Mouse (Mus musculus): ENCODE measurements around the gene Rnf19b.

The Rnf19b gene

GRCm38 (mm10) chr4:129058207-129059092 is at the start of gene Rnf19b:
Rnf19b (plus strand) TSS chr4:129058271.
- peak; percentile 53 to 57 for DNase-seq

- DNase-seq = no peak
Observed at GRCm38 (mm10) chr4:129008672-129009071, 49.4 kb upstream of the Rnf19b start.

DNA sequence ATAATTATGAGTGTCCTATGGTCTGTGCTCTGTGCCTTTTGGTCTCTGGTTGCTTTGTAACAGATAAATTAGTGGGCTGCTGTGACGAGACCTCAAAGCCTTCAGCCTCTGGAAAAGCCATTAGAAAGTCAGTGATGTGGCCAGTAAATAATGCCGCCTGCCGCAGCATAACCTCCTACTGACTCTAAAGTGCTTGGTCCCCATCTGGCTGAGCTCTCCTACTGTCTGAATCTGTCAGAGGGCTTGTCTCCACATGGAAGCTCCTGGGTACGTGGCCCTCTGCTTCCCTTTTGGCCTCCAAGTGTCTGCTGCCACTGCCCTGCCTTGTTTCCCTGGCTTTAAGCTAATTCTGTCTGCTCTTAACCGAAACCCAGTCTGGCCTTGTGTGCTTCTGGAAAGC is 48.5 kb upstream of the Rnf19b start:
- no peak for DNase-seq

DNA sequence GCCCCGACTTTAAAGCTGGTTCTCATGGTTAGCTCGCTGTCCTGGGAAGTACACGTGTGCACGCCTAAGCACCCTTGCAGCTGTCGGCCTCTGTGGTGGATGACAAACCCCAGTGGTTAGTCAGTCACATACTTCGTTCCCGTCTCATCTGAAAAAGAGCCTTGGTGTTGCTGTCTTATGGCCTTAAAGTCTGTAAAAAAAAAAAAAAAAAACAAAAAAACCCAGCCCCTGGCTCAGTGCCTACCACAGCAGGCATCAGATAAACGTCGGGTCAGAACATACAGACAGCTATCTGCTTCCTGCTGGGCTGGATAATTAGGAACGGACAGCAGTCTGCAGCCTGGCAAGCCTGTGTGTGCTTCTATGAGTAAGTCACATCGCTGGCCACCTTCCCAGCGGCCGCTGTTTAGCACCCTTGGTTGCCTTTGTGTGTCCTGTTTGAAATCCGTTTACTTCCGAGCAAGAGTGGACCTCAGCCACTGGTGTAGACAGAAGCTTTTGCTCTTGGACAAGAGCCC is 46.4 kb upstream of the Rnf19b start:
- peak; percentile 49 to 53 for DNase-seq

- no peak for DNase-seq
Observed at GRCm38 (mm10) chr4:129013151-129013864, 44.8 kb upstream of the Rnf19b start.

- DNase-seq = no peak
Observed at GRCm38 (mm10) chr4:129016329-129016728, 41.7 kb upstream of the Rnf19b start.

GRCm38 (mm10) chr4:129017150-129017549 is 40.9 kb upstream of the Rnf19b start:
- DNase-seq = no peak

DNA sequence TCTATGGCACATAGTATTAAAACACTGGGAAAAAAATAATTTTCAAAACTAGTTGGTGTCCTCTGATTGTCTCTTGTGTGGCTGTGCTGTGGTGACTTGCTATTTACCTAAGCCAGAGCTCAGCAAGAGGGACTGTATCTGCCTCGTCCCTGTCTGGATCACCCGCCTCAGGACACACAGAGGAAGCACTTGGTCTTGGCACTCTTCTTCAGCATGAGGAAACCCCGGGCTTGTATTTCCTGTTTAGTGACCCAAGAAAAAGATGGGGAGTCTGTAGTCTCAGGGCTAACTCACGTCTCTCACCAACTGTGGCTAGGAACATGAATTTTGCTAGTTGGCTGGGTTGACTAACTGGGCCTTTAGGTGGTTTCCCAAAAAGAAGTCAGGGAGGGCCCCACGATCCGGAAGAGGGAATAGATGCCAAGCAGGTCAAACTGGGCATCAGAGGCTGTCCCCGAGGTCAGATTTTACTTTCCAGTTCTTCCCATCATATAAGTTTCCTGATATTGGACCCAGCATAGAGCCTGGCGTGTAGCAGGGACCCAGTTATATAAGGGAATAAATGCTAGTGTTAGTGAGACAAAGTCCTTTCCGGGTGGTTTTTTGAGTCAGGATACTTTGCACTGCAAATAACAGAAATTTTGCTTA is 39.2 kb upstream of the Rnf19b start:
- DNase-seq = no peak

DNA sequence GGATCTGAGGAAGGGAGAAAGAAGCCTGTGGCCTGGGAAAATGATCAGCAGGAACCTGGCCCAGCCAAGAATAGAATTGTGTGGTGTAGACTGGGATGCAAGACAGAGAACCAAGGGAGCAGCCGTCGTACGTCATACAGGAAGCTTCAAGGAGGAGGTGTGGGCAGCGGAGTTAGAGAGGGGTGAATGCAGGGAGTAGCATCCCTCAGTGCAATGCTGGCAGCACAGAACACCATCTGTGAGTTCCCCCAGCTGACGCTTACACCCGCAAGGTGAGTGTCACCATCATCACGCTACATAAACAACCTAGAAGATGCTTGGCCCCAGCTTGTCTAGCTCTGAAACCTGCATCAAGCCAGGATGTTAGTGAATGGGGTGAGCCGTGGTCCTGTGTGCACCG is 38.3 kb upstream of the Rnf19b start:
- peak; percentile 16 to 23 for DNase-seq

- peak; percentile 73 to 78 for DNase-seq
Observed at GRCm38 (mm10) chr4:129020454-129020853, 37.6 kb upstream of the Rnf19b start.

DNA sequence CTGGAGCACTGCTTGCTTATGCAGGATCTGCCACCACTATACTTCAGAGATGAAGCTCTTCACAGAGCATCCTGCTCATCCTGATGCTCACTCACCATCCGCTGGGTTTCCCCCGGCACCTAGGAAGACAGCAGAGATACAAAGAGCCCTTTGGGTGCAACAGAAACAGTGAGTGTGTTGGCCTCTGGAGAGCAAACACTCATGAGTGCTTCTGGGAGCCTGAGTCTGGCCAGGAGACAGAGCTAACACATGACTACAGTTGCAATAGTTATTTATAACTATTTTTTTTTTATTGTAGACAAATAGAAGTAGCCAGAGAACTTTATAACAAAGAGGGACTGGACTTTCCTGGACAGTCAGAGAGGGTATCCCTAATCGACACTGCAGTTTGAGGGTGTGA is 36.6 kb upstream of the Rnf19b start:
- no peak for DNase-seq

DNA sequence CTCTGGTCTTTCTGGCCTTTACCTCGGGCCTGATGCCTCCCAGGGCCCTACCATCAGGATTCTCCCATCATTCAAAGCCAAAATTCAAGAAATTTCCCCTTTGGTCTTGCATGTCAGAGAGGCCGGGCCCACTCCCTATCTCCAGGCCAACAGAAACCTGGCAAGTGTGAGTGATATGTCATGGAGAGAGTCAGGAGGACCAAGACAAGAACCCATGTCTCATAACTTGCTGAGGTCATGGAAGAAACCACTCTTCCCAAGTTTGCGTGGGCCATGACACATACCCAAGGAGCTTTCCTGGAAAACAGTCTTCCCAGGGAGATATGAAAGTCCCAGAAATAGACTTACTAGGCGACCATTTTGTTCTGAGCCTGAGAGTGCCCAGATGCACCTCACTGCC is 36.2 kb upstream of the Rnf19b start:
- no peak for DNase-seq

DNA sequence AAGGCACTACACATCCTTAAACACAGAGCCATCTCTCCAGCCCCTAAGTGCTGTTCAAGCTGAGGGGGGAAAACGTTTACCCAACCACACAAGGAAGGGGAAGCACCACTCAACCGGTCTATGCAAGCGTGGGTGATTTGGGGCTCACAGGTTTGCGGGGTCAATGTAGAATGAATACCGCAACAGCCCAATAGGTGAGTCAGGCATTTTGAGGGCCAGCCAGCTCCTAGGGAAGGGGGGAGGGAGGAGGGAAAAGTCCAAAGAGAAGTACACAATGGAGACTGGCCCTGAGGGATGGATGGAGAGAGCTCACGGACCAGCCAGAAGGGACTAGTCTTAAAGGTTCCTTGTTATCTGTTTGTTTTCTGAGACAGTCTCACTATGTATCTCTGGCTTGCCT is 34.2 kb upstream of the Rnf19b start:
- DNase-seq = no peak

GRCm38 (mm10) chr4:129024775-129025174 is 33.3 kb upstream of the Rnf19b start:
- peak; percentile 38 to 53 for DNase-seq

GRCm38 (mm10) chr4:129025707-129026106 is 32.4 kb upstream of the Rnf19b start:
- DNase-seq = no peak

DNA sequence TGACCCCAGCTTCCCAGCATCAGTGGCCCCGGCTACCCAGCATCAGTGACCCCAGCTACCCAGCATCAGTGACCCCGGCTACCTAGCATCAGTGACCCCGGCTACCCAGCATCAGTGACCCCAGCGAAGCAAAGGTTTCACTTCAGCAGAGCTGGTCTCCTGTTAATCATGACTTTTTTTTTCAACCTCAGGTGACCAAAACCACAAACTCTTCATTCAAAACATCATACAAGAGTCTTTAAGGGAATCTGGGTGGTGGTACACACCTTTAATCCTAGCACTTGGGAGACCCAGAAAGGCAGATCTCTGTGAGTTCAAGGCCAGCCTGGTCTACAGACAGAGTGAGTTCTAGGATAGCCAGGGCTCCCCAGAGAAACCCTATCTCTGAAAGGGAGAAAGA is 27.3 kb upstream of the Rnf19b start:
- no peak for DNase-seq

DNA sequence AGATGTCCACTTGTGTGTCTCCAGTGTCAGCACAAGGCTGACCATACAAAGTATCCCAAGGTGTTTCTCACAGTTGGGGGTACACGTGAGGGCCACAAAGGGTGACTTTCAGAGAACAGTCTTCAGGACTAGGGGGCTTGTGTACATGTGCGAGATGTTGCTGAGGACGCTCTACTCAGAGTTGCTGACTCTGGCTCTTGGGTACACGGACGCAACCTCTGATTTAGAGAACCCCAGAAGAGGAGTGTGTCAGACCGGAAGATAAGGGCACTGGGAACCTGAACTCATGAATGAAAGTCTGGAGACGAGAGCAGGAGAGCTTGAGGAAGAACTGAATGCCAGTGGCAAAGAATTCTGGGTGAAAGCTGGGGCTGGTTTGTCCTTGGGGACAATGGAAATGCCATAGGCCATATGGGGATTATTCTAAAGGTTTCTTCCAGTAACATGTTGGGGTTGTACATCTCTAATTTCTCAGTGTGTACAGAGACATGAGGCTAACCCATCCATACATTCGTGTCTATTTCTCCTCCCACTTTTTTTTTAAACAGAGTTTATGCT is 26.6 kb upstream of the Rnf19b start:
- no peak for DNase-seq

DNA sequence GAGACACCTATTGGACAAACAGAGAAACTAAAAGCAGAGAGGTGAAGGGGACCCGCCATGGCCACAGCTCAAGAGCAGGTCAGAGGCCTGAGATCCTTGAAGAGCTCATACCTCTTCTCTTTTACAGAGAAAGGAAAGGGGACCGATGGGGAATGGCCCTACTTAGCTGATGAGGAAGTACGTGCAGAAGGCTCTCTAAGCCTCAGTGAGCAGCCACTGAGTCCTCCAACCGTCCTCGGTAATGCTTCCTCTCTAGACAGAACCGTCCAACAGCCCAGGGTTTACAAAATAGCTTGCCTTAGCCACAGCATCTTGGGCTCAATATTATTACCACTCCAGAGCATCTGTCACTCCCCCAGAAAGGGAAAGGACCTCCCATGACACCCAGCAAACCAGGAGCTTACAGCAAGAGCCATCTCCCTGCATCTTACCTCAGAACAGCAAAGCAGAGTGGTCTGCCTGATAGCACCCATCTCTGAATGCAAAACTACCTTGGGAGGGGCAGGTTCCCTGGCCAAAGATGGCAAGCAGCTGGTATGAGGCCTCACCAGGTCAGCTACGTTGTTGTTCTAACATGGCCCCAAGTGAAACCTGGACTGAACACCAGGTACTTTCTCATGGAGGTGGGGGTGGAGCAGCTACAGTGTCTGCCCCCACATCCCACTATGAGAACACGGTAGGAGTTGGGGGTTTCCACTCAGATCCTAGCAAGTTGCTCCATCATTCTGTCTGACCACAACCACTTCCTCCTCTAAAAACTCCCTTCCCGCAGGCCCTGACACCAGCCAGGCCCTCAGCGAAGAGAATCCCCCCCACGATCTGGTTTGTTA is 25.7 kb upstream of the Rnf19b start:
- no peak for DNase-seq

GRCm38 (mm10) chr4:129032963-129033951 is 24.8 kb upstream of the Rnf19b start:
- peak; percentile 72 to 74 for DNase-seq

DNA sequence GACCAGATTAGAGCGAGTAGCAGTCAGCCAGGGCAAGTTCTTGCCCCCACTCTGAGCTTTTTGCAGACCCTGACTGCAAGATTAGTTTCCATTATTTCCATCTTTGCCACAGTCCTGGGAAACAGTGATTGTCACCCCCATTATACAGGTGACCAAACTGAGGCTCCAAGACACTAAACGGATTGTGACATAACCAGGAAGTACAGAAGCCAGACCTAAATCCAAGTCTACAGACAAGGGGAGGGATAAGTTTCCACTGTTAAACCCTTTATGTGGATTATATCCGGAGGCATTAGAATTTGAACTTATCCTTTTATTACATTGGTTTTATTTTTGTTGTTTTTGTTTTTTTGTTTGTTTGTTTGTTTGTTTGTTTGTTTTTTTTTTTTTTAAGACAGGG is 23.8 kb upstream of the Rnf19b start:
- no peak for DNase-seq
